ENCODE assay signal across 11 mouse cellular contexts in genomic region chr10:67045192-67045899, GRCm38 (mm10). TPM values are rescaled to one million over a fixed set of nuclear protein-coding genes. Genes with fewer than 3 reads are reported as not detected.
DNase-seq lines count a peak whose midpoint lies in the region; ATAC-seq lines count a peak whose summit lies in the region.
"Had no signal": no experiment of that assay in that cellular context is flagged by ENCODE, and none has a peak within 500 bp of the region (broad histone marks: within the 10 kb centered on the region; RNA-seq: fewer than 3 reads in every experiment).

No protein-coding gene starts in this region.

- peak overlapping the region; percentile 6; the same call in 1 of the 2 replicates for H3K27ac ChIP-seq in heart, embryonic 15.5 days
- H3K27ac ChIP-seq in embryonic facial prominence, embryonic 12.5 days = peak overlapping the region; percentile 73
- peak overlapping the region; percentile 71 for H3K27ac ChIP-seq in hindbrain, embryonic 14.5 days
- peak overlapping the region; percentile 86 for H3K27ac ChIP-seq in neural tube, embryonic 13.5 days (replicated peaks)
- H3K27ac ChIP-seq in intestine, embryonic 16.5 days (ENCODE audit: low read length) = no peak overlapping the region

- H3K36me3 ChIP-seq in heart, embryonic 15.5 days = no peaks in the 10 kb centered on the region
- no peaks in the 10 kb centered on the region for H3K36me3 ChIP-seq in embryonic facial prominence, embryonic 12.5 days
- H3K36me3 ChIP-seq in hindbrain, embryonic 14.5 days (replicated peaks; ENCODE audit: control insufficient read depth, insufficient read depth) = no peaks in the 10 kb centered on the region
- H3K36me3 ChIP-seq in neural tube, embryonic 13.5 days = no peaks in the 10 kb centered on the region
- no peaks in the 10 kb centered on the region for H3K36me3 ChIP-seq in intestine, embryonic 16.5 days (ENCODE audit: control insufficient read depth, insufficient read depth, low read length)

- no peak overlapping the region for H3K4me3 ChIP-seq in heart, embryonic 15.5 days
- H3K4me3 ChIP-seq in embryonic facial prominence, embryonic 12.5 days = no peak overlapping the region
- H3K4me3 ChIP-seq in hindbrain, embryonic 14.5 days (replicated peaks; ENCODE audit: low read length) = no peak overlapping the region
- no peak overlapping the region for H3K4me3 ChIP-seq in neural tube, embryonic 13.5 days
- no peak overlapping the region for H3K4me3 ChIP-seq in intestine, embryonic 16.5 days (ENCODE audit: low read length)

- ATAC-seq in heart, embryonic 15.5 days (replicated peaks; ENCODE audit: insufficient number of reproducible peaks, insufficient read depth, low FRiP score, low read depth) = no peak; the same call in 1 of the 2 replicates
- ATAC-seq in embryonic facial prominence, embryonic 12.5 days (ENCODE audit: insufficient number of reproducible peaks, insufficient read depth, low FRiP score, low TSS enrichment) = no peak
- no peak for ATAC-seq in hindbrain, embryonic 14.5 days (ENCODE audit: low FRiP score)
- ATAC-seq in neural tube, embryonic 13.5 days (ENCODE audit: low read depth) = 0 out of 2 replicates have a peak, but pooled peaks have one; percentile 23
- ATAC-seq in intestine, embryonic 16.5 days = no peak

- no peak for DNase-seq in heart, adult 11 months
- DNase-seq in hindbrain, embryonic 14.5 days (ENCODE audit: low spot score) = peak; percentile 55
- no peak for DNase-seq in adrenal gland, postnatal 4 days (ENCODE audit: low spot score in 2 of 2)
- no peak for DNase-seq in testis, postnatal 10 days (ENCODE audit: low spot score)
- DNase-seq: B cell, adult 2 months; kidney, adult 11 months; right cerebral cortex, postnatal 4 days had no signal

- peak overlapping the region; percentile 1; the same call in 1 of the 2 replicates for H3K4me2 ChIP-seq in heart, embryonic 15.5 days
- 0 out of 2 replicates have a peak overlapping the region, but pooled peaks have one; percentile 11 for H3K4me2 ChIP-seq in embryonic facial prominence, embryonic 12.5 days (replicated peaks)
- 0 out of 2 replicates have a peak overlapping the region, but pooled peaks have one; percentile 9 for H3K4me2 ChIP-seq in hindbrain, embryonic 14.5 days (replicated peaks)
- H3K4me2 ChIP-seq in neural tube, embryonic 13.5 days = peak overlapping the region; percentile 27
- no peak overlapping the region for H3K4me2 ChIP-seq in intestine, embryonic 16.5 days (ENCODE audit: low read depth, low read length)

- WGBS in heart, embryonic 15.5 days = 46% methylated on average over 12 of the region's 12 CpGs
- WGBS in embryonic facial prominence, embryonic 12.5 days = 31% methylated on average over 12 of the region's 12 CpGs
- 38% methylated on average over 12 of the region's 12 CpGs for WGBS in hindbrain, embryonic 14.5 days
- WGBS in neural tube, embryonic 13.5 days = 36% methylated on average over 12 of the region's 12 CpGs
- 67% methylated on average over 12 of the region's 12 CpGs for WGBS in intestine, embryonic 16.5 days

- no peaks in the 10 kb centered on the region for H3K9me3 ChIP-seq in heart, embryonic 15.5 days (replicated peaks)
- H3K9me3 ChIP-seq in embryonic facial prominence, embryonic 12.5 days = no peaks in the 10 kb centered on the region
- no peaks in the 10 kb centered on the region for H3K9me3 ChIP-seq in hindbrain, embryonic 14.5 days (ENCODE audit: control insufficient read depth, low read length)
- H3K9me3 ChIP-seq in neural tube, embryonic 13.5 days = no peaks in the 10 kb centered on the region
- no peaks in the 10 kb centered on the region for H3K9me3 ChIP-seq in intestine, embryonic 16.5 days (ENCODE audit: control insufficient read depth, low read length)

- no peak overlapping the region for H3K9ac ChIP-seq in heart, embryonic 15.5 days
- no peak overlapping the region for H3K9ac ChIP-seq in embryonic facial prominence, embryonic 12.5 days
- 0 out of 2 replicates have a peak overlapping the region, but pooled peaks have one; percentile 24 for H3K9ac ChIP-seq in hindbrain, embryonic 14.5 days
- H3K9ac ChIP-seq in neural tube, embryonic 13.5 days = no peak overlapping the region
- H3K9ac ChIP-seq in intestine, embryonic 16.5 days (ENCODE audit: low read depth, low read length) = no peak overlapping the region

- no peaks in the 10 kb centered on the region for H3K27me3 ChIP-seq in heart, embryonic 15.5 days
- H3K27me3 ChIP-seq in embryonic facial prominence, embryonic 12.5 days = no peaks in the 10 kb centered on the region
- H3K27me3 ChIP-seq in hindbrain, embryonic 14.5 days (ENCODE audit: control insufficient read depth, insufficient read depth, low read length) = no peaks in the 10 kb centered on the region
- H3K27me3 ChIP-seq in neural tube, embryonic 13.5 days = no peaks in the 10 kb centered on the region
- H3K27me3 ChIP-seq in intestine, embryonic 16.5 days (replicated peaks; ENCODE audit: control insufficient read depth, insufficient read depth, low read length) = no peaks in the 10 kb centered on the region

- peaks cover 28% of the 10 kb centered on the region for H3K4me1 ChIP-seq in heart, embryonic 15.5 days (replicated peaks)
- H3K4me1 ChIP-seq in embryonic facial prominence, embryonic 12.5 days = peaks cover 32% of the 10 kb centered on the region
- peaks cover 17% of the 10 kb centered on the region for H3K4me1 ChIP-seq in hindbrain, embryonic 14.5 days (replicated peaks; ENCODE audit: control insufficient read depth, insufficient read depth, low read length)
- peaks cover 59% of the 10 kb centered on the region for H3K4me1 ChIP-seq in neural tube, embryonic 13.5 days (replicated peaks)
- peaks cover 15% of the 10 kb centered on the region for H3K4me1 ChIP-seq in intestine, embryonic 16.5 days (ENCODE audit: control insufficient read depth, insufficient read depth, low read length)

RNA-seq across cellular contexts. Expression of gene Jmjd1c, which starts 50.6 kb away (rescaled TPM):
- polyA plus RNA-seq in heart, embryonic 15.5 days (2015; fragmentation: Nextera tagmentation; extraction: Ambion mirVana) = 33.3 and 33.5 TPM in 2 replicates
- 56.3 and 62.7 TPM in 2 replicates for polyA plus RNA-seq in embryonic facial prominence, embryonic 12.5 days (2016; fragmentation: Nextera tagmentation; extraction: Ambion mirVana)
- polyA plus RNA-seq in hindbrain, embryonic 14.5 days (2014; fragmentation: Nextera tagmentation; extraction: Ambion mirVana) = 41.7 and 59.5 TPM in 2 replicates
- 51.4 and 52.4 TPM in 2 replicates for polyA plus RNA-seq in neural tube, embryonic 13.5 days (2015; fragmentation: Nextera tagmentation; extraction: Ambion mirVana)
- 10 to 100 TPM; 78.5 to 82.9 TPM for total RNA-seq in adrenal gland, postnatal 4 days (2021)
- 21.9 and 22.2 TPM in 2 replicates for polyA plus RNA-seq in intestine, embryonic 16.5 days (2015; fragmentation: Nextera tagmentation; extraction: Ambion mirVana)

RNA-seq across cellular contexts. Expression of gene Reep3, which starts 51.4 kb away (rescaled TPM):
- polyA plus RNA-seq in heart, embryonic 15.5 days (2015; fragmentation: Nextera tagmentation; extraction: Ambion mirVana) = 30.6 and 31.5 TPM in 2 replicates
- polyA plus RNA-seq in embryonic facial prominence, embryonic 12.5 days (2016; fragmentation: Nextera tagmentation; extraction: Ambion mirVana) = 38.7 and 39.7 TPM in 2 replicates
- 32.4 and 32.8 TPM in 2 replicates for polyA plus RNA-seq in hindbrain, embryonic 14.5 days (2014; fragmentation: Nextera tagmentation; extraction: Ambion mirVana)
- polyA plus RNA-seq in neural tube, embryonic 13.5 days (2015; fragmentation: Nextera tagmentation; extraction: Ambion mirVana) = 54.6 and 61.1 TPM in 2 replicates
- total RNA-seq in adrenal gland, postnatal 4 days (2021) = 10 to 100 TPM; 46.2 to 47.0 TPM
- polyA plus RNA-seq in intestine, embryonic 16.5 days (2015; fragmentation: Nextera tagmentation; extraction: Ambion mirVana) = 36.2 and 42.1 TPM in 2 replicates
